Mouse (Mus musculus): ENCODE data around the gene Sppl2b.

DNA sequence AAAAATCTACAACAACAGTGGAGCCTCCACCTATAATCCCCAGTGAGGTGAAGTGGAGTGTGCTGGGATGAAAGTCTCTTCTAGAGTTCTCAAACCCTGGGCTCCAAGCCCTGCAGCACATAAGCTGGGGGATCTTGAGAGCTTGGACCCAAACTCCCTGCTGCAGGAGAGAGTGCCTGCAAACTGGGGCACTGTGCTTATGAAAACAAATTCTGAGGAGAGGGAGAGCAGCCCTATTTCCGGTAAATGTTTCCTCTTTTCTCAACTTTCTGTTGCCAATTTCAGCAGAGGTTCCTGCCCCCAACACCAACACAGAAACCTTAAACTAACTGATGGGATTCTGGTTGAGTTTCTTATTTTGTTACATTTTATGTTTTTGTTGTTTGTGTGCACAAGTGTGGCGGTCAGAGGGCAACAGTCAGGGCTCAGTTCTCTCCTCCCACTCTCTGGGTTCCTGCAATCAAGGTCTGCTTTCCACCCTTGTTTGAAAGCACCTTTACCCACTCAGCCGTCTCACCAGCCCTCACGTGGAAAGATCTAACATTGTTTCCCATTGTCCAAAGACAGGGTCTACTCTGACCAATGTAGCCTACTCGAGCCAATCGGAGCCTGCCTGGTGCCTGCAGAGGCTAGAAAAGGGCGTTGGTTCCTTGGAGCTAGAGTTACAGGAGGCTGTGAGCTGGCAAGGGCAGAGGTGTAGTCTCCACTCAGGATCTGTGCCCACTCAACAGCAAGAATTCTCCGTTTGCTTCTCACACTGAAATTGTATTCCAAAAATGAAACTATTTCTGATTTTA lies 31.0 kb upstream of the Sppl2b start:
- TF ChIP-seq CTCF (IDR thresholded peaks at IDR 0.05; ENCODE audit: insufficient read depth, low read depth, low read length): no peak
- no peak for TF ChIP-seq POLR2A (IDR thresholded peaks at IDR 0.05; ENCODE audit: insufficient read depth, low read depth, low read length)

Data from olfactory bulb, adult 2 months (tissue).